Mouse (Mus musculus) midbrain, embryonic 16.5 days (tissue): Measurements from ENCODE around the gene Med9. TPM values are rescaled to one million over a fixed set of nuclear protein-coding genes. Genes with fewer than 3 reads are reported as not detected.

Experiments used
- ATAC-seq: fragments of 200-750 bp; cut with Nextera tagmentation; 2 replicates; pipeline ENCODE4 v1.8.0; 2017; ENCODE audit warnings: moderate TSS enrichment
- H3K27ac ChIP-seq: fragments of 300-500 bp; sonication (generic); 2 replicates; pipeline ENCODE4 v1.5.1; 2014; ENCODE audit warnings: mild to moderate bottlenecking, low read length, mixed read lengths
- H3K27me3 ChIP-seq: fragments of 300-500 bp; sonication (generic); 2 replicates; pipeline ENCODE4 v1.6.1; 2014; ENCODE audit warnings: low read depth, low read length, mixed read lengths; ENCODE audit not compliant: control insufficient read depth, insufficient read depth
- H3K36me3 ChIP-seq: fragments of 300-500 bp; sonication (generic); 2 replicates; pipeline ENCODE4 v1.6.1; 2014; ENCODE audit warnings: mild to moderate bottlenecking, low read length, moderate library complexity, mixed read lengths; ENCODE audit not compliant: control insufficient read depth, insufficient read depth
- H3K4me1 ChIP-seq: fragments of 300-500 bp; sonication (generic); 2 replicates; pipeline ENCODE4 v1.6.1; 2014; ENCODE audit warnings: mild to moderate bottlenecking, low read length, mixed read lengths; ENCODE audit not compliant: control insufficient read depth, insufficient read depth
- H3K4me2 ChIP-seq: fragments of 300-500 bp; sonication (generic); 2 replicates; pipeline ENCODE4 v1.6.1; 2014; ENCODE audit warnings: mild to moderate bottlenecking, low read length, mixed read lengths
- H3K4me3 ChIP-seq: fragments of 300-500 bp; sonication (generic); 2 replicates; pipeline ENCODE4 v1.5.1; 2014; ENCODE audit warnings: low read depth, mild to moderate bottlenecking, low read length, moderate library complexity, mixed read lengths
- H3K9ac ChIP-seq: fragments of 300-500 bp; sonication (generic); 2 replicates; pipeline ENCODE4 v1.6.1; 2014; ENCODE audit warnings: low read depth, low read length, mixed read lengths
- H3K9me3 ChIP-seq: fragments of 300-500 bp; sonication (generic); replicated peaks from 2 replicates; pipeline ENCODE4 v1.6.1; 2014; ENCODE audit warnings: mild to moderate bottlenecking, low read length, mixed read lengths; ENCODE audit not compliant: control insufficient read depth, poor library complexity, severe bottlenecking
- whole genome bisulfite sequencing: fragments of 180-500 bp; shearing (Covaris S2); extraction: QIAGEN DNeasy Blood & Tissue Kit; methylation state at CpG from one replicate; pipeline ENCODE4 v1.1.7; 2014; 5-methylcytosine and 5-hydroxymethylcytosine counted together
- polyA plus RNA-seq: library from polyadenylated mRNA; unstranded; fragments of >200 nt; fragmentation: Nextera tagmentation; extraction: Ambion mirVana; gene quantifications from 2 replicates; pipeline ENCODE4 v1.2.1, GENCODE M21; 2015

The Med9 gene
- polyA plus RNA-seq, 1 experiment from 2014 or later: 33.4 TPM

DNA sequence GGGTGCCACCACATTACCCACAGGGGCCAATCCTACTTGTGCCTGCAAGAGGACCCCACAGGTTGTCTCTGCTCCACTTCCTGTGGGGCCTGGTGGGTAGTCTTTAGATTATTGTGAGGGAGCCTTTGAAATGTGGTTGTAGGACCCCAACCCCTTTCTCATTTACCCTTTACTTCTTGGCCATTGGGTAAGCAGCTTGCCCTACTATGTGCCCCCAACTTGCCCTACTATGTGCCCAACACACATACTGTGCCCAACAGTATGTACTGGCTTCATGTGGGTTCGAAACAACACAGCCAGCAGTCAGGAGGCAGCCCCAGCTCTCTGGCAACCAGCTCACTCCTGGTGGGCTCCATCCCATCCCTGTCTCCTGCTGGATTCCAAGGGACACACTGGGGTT lies 19.8 kb downstream of the Med9 start:
- Histone ChIP-seq H3K4me2 (no peak overlapping the region), H3K27me3 (peaks cover 16% of the 10 kb centered on the region), H3K27ac (no peak overlapping the region), H3K4me1 (peaks cover 23% of the 10 kb centered on the region), H3K4me3 (no peak overlapping the region), H3K36me3 (no peaks in the 10 kb centered on the region), H3K9me3 (no peaks in the 10 kb centered on the region), H3K9ac (no peak overlapping the region)
- no peak for ATAC-seq
- WGBS: 88% methylated on average over 1 of the region's 1 CpGs

DNA sequence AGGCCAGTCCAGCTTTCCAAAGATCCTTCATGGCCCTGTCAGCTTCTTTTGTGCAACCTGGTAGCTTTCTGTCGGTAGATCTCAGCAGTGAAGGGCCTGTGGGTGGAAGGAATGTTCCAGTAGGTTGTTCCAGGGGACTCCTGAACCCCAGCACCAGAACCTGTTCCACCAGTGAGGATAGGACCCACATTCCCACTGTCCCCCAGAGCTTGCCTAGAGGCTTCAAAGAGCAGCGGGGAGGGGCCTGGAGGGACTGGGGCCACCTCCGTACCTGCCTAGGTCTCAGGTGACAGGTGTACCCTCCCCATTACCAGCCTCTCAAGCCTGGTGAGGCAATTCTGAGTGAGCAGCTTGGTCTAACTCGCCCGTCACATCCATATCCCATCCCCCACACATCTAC lies 22.8 kb downstream of the Med9 start:
- no peak for ATAC-seq
- H3K9ac ChIP-seq: no peak overlapping the region
- H3K9me3 ChIP-seq: no peaks in the 10 kb centered on the region
- 82% methylated on average over 5 of the region's 5 CpGs for WGBS
- no peak overlapping the region for H3K4me3 ChIP-seq
- H3K27me3 ChIP-seq: no peaks in the 10 kb centered on the region
- no peaks in the 10 kb centered on the region for H3K4me1 ChIP-seq
- H3K27ac ChIP-seq: no peak overlapping the region
- H3K4me2 ChIP-seq: no peak overlapping the region
- H3K36me3 ChIP-seq: no peaks in the 10 kb centered on the region

DNA sequence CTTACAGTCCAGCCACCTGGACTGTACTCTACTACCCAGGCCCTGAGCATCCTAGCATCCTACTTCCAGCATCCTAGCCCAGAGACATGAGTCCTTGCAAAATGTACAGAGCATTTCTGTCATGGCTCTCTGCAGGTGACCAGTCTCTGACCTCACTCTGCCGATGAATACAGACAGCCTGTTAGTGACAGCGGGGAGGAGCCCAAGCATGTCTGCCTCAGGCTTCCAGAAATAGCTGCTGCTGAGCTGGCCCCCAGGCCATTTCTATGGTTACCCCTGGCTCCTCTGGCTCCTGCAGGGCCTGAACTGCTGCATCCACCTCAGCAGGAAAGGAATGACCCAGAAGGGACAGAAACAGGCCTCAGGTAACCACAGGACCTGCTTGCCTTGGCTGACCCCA lies 23.7 kb downstream of the Med9 start:
- no peak overlapping the region for H3K4me3 ChIP-seq
- no peaks in the 10 kb centered on the region for H3K27me3 ChIP-seq
- no peaks in the 10 kb centered on the region for H3K36me3 ChIP-seq
- ATAC-seq: no peak
- WGBS: 44% methylated on average over 2 of the region's 2 CpGs
- H3K4me1 ChIP-seq: no peaks in the 10 kb centered on the region
- no peak overlapping the region for H3K27ac ChIP-seq
- H3K9me3 ChIP-seq: no peaks in the 10 kb centered on the region
- no peak overlapping the region for H3K9ac ChIP-seq
- no peak overlapping the region for H3K4me2 ChIP-seq

DNA sequence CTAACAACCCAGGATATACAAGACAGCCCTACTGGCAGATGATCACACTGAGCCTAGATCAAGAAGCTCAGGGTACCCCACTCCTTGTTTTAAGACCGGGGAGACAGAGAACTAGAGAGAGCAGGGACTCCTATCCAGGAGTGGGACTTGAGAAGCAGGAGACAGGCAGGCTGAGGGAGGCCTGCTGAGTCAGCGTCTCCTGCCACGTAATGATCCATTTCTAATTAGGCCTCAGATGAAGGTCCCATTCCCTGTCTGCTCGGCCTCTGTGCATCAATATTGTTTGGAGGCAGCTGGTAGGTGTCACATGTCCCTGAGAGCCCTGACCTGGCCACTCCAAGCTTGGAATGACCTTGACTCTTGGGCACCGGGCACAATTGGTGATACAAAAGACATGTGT lies 25.4 kb downstream of the Med9 start:
- ATAC-seq: no peak
- H3K27me3 ChIP-seq: no peaks in the 10 kb centered on the region
- H3K36me3 ChIP-seq: no peaks in the 10 kb centered on the region
- no peak overlapping the region for H3K9ac ChIP-seq
- no peak overlapping the region for H3K4me3 ChIP-seq
- no peak overlapping the region for H3K4me2 ChIP-seq
- no peak overlapping the region for H3K27ac ChIP-seq
- WGBS: 76% methylated on average over 5 of the region's 5 CpGs
- no peaks in the 10 kb centered on the region for H3K4me1 ChIP-seq
- H3K9me3 ChIP-seq: no peaks in the 10 kb centered on the region

DNA sequence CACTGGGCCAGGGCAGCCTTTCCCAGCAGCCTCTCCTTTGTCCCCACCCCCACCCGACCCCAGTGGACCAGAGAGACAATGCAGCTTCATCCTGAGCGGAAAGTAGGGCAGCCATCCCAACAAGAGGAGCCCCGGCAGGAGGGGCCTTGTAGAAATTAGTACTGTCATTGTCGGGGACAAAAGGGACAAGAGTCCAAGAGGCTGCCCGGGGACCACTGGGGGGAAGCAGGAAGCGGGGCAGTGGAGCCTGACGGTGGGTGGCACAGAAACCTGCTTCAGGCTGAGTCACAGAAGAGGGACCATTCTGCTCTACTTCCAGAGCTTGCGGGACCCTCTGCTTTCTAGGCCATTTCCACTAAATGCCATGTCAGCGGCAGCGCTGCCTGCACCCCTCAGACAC lies 27.2 kb downstream of the Med9 start:
- Histone ChIP-seq H3K9ac (no peak overlapping the region), H3K27ac (no peak overlapping the region), H3K4me1 (no peaks in the 10 kb centered on the region), H3K4me3 (no peak overlapping the region), H3K9me3 (no peaks in the 10 kb centered on the region), H3K36me3 (no peaks in the 10 kb centered on the region), H3K27me3 (no peaks in the 10 kb centered on the region), H3K4me2 (no peak overlapping the region)
- ATAC-seq: no peak
- WGBS: 23% methylated on average over 10 of the region's 10 CpGs

DNA sequence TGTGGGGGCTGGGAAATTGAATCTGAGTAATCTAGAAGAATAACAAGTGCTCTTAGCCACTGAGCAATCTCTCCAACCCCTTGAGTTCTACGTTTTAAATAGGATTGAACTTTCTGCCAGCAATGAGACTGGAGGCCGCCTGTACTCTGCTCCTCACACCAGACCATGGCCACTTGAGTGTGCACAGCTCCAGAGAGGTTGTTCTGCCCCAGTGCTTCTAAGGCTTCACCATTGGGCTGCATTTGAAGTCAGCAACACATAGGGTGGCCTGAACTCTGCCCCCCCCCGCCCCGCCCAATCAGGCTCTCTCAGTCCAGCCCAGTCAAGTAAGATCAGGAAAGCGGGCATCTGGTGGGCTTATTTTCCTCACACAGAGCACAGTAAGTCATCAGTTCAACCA lies 29.8 kb downstream of the Med9 start:
- ATAC-seq: no peak
- no peaks in the 10 kb centered on the region for H3K9me3 ChIP-seq
- H3K4me3 ChIP-seq: no peak overlapping the region
- no peak overlapping the region for H3K9ac ChIP-seq
- WGBS: 77% methylated on average over 5 of the region's 5 CpGs
- H3K27me3 ChIP-seq: no peaks in the 10 kb centered on the region
- H3K4me2 ChIP-seq: no peak overlapping the region
- no peak overlapping the region for H3K27ac ChIP-seq
- no peaks in the 10 kb centered on the region for H3K36me3 ChIP-seq
- H3K4me1 ChIP-seq: no peaks in the 10 kb centered on the region

DNA sequence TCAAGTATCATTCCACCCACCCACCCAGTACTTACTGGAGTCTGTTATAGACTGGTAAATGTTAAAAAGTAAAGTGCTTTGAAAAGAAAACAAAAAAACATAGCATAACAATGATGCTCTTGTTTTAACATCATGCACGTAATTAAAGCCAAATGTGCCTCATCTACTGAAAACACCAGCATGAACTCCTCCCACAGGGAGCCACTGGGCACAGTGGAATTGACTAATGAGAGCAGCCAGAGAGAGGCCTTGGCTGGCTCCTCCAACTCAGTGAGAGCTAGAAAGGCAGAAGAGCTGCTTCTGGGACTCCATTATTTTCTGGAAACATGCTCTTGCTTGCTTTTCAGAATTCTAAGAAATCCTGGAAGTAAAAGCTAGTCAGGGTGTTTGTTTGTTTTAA lies 41.4 kb downstream of the Med9 start:
- Histone ChIP-seq H3K9me3 (no peaks in the 10 kb centered on the region), H3K4me3 (no peak overlapping the region), H3K27ac (no peak overlapping the region), H3K4me1 (no peaks in the 10 kb centered on the region), H3K27me3 (no peaks in the 10 kb centered on the region), H3K4me2 (no peak overlapping the region), H3K36me3 (no peaks in the 10 kb centered on the region), H3K9ac (no peak overlapping the region)
- no peak for ATAC-seq
- 86% methylated on average over 1 of the region's 1 CpGs for WGBS

DNA sequence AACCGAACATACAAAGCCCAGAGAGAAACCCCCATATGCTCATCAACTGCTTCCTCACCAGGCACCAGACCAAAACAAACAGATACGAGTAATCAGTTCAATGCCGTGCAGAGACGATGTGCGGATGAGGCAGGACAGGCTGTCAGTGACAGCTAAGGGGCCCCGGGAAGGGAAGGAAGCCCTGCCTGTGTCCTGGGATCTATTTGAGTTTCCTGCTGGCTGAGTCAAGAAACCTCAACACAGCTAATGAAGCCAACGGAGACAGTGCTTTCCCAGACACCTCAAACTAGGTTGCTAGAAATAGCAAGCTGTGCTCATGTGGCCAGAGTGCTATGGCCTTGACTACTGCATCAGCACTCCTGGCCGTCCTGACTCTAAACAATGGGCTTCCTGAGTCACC lies 43.4 kb downstream of the Med9 start:
- no peaks in the 10 kb centered on the region for H3K4me1 ChIP-seq
- WGBS: 79% methylated on average over 8 of the region's 8 CpGs
- no peaks in the 10 kb centered on the region for H3K27me3 ChIP-seq
- no peak overlapping the region for H3K4me2 ChIP-seq
- H3K27ac ChIP-seq: no peak overlapping the region
- no peak overlapping the region for H3K4me3 ChIP-seq
- ATAC-seq: no peak
- H3K36me3 ChIP-seq: no peaks in the 10 kb centered on the region
- no peak overlapping the region for H3K9ac ChIP-seq
- no peaks in the 10 kb centered on the region for H3K9me3 ChIP-seq

DNA sequence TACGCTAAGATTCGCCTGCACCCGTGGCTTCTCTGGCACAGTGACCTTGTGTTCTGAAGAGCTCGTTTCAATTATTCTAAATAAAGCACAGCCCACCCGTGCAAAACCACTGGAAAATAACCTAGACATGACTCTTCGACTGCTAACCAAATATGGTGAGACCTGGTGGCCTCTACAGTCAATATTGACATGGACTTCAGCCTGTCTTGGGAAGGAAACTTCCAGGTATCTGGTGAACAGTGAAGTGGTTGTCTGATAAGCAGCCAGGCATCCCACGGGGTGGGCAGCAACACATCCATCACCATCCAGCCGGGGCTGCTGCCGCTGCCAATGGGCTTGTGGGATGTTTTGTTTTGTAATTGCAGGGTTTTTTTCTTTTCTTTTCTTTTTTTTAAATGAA lies 46.3 kb downstream of the Med9 start:
- ATAC-seq: no peak
- Histone ChIP-seq H3K4me2 (no peak overlapping the region), H3K27me3 (no peaks in the 10 kb centered on the region), H3K27ac (no peak overlapping the region), H3K9me3 (no peaks in the 10 kb centered on the region), H3K36me3 (no peaks in the 10 kb centered on the region), H3K4me1 (no peaks in the 10 kb centered on the region), H3K9ac (no peak overlapping the region), H3K4me3 (no peak overlapping the region)
- WGBS: 78% methylated on average over 9 of the region's 9 CpGs
